Mouse (Mus musculus) T-cell, adult 2 months (primary cell): ENCODE results near the gene Tmem184a.
A peak's percentile ranks its signal among the peaks of the same experiment; 100 is the strongest.

Experiments
- DNase-seq: peaks from one replicate; pipeline ENCODE4 v3.0.0; 2022; ENCODE audit warnings: low spot score

Tmem184a gene

DNA sequence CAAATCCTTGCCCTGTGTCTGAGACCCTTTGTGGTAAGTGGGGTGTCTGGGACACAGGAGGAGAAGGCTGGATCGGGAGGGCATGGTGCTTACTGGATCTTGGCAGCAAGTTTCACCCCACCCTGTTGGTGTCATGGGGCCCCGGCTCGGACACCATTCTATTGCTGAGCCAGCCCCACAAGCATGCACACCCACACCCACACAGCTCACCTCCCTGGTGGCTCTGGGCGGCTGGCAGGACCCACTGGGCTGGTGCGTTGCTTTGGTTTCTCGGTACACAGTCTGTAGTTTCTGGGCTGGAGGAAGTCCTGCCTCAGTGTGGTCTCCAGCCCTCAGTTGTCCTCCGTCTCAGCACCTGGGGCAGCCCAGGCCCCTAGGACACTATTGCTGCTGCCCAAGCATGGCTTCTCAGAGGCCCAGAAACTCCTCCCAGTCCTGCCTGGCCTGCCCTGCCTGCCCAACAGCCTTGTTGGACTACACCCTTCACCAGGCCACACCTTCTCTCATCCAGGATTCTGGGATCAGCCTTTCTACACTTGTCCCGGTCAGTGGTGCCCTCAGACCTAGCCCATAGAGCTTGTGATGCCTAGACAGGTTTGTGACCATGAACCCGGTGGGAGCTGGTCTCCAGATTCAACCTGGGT, at the start of gene Tmem184a:
Tmem184a (minus strand) TSS at position 380 of the 644 bp plus-strand sequence.
- DNase-seq: no peak

GRCm38 (mm10) chr5:139862759-139863158, 43.0 kb upstream of the Tmem184a start:
- no peak for DNase-seq

DNA sequence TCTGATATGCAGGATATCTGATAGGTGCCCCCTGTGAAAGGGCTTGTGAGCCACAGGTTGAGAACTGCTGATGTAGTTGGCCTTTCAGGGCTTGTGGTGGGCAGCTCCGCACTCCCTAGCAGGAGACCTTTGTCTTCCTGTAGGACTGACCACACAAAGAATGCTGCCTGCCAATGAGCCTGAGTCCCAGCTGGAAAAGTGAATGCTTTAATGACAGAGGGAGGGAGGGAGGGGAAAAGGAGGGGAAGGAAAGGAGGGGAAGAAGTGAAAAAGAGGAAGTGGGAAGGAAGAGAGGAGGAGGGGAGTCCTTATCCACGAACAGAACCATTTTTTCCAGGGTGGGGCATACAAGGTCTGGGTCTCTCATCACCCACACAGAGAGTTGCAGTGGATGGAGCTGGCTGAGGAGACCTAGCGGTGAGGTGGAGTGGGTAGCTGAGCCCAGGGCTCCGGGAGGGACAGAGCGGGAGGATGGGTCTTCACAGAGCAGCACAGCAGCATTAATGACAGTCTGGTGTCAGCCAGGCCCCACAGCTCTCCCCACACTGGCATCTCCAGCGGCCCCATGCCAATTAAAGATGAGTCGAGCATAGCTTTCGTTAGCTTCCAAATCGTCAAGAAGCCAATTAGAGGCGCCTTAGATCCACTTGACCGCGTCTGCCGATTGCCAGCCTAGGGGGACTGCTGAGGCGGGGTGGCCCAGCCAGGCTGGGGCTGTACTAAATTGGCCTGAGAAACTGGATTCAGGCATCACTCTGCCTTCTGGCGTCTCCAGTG, 40.8 kb upstream of the Tmem184a start:
- no peak for DNase-seq

DNA sequence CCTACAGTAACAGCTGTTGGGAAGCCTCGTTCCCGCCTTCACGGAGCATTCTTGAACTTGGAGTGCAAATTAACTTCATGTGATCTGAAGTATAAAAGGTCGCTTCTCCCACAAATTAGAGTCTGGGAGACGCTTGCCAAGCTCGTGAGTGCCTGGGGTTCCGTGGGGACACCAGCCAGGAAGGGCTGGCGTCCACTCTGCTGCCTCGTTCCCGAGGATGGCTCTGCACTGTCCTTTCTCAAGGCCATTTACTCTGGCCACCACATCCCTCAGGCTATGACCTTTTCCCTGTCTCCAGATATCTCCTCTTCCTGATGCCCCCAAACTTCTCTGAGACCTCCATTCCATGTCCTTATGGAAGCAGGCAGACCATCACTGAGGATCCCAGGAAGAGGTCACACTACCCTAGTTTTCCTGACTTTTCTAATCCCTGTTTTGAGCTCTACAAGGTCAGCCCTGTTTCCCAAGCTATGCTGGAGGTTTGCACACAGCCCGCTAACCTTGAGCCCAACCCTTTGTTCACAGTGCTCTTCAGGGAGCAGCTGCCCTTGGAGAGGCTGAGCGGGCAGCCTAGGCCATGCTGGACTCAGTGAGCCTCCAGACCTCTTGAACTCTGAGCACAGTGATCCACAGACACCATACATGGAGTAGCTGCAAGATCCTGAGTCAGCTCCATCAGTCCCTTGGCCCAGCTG, 30.1 kb upstream of the Tmem184a start:
- no peak for DNase-seq

DNA sequence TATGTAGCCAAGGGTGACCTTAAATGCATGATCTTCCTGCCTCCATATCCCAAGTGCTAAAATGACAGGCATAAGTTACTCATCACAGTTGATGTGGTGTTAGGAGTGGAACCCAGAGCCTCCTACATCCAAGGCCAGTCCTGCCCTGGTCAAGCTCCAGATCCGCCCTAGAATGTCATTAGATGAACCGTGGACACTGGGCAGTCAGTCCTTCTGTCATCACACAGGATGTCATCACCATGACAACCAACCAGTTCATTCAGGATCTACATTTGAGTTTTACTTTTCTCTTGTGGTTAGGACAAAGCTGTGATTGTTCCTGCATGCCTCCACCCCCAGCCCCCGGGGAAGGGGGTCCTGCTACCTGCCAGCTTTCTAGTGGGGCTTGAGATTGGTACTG, 19.4 kb upstream of the Tmem184a start:
- DNase-seq: no peak

DNA sequence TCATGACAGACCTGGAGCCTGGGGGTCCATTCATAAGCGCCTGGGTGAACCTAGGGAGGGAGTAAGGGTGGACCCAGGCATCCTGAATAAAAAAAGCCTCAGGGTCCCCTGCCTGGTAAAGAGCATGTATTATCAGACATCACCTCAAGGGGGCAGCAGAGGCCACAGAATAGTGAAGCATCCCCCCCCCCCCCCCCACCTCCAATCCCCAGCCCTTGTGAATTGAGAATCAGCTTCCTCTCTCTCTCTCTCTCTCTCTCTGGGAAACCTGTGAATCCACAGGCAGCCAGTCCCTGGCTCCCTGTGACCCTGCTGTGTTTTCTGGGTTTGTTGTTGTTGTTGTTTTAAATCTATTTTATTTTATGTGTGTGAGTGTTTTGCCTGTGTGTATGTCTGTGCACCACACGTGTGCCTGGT, 18.8 kb upstream of the Tmem184a start:
- DNase-seq: peak; percentile 53

GRCm38 (mm10) chr5:139835706-139836105, 16.0 kb upstream of the Tmem184a start:
- DNase-seq: no peak

DNA sequence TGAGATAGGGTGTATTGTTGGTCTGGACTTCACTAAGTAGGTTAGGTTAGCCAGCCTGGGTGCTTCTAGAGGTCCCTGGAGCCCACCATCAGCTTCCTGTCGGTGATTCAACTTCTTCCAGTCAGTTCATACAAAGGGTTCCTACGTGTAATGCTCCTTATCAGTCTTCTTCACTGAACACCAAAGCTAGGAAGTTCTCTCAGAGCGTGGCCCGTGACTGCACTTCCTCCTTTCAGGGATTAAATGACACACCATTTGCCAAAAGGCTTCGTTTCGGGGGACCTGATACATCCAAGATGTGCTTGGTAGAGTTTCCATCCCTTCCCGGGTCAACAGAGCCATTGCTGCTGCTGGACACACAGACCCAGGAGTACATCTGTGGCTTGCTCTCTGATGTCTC, 12.4 kb upstream of the Tmem184a start:
- no peak for DNase-seq

DNA sequence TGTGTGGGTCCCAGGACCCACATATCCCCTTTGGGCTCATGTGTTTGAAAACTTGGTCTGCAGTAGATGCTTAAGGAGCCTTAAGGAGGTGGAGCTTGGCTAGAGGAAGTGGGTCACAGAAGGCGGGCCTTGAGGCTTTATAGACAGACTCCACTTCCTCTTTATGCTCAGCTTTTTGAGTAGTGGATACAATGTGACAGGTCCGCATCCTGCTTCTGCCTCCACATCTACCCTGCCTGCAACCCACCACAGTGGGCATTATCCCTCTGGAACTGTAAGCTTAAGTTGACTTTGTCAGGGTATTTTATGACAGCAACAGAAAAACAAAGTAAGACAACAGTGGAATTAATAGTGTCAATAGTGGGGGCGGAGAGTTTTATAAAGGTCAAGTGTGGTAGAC, 11.0 kb upstream of the Tmem184a start:
- DNase-seq: peak; percentile 44

DNA sequence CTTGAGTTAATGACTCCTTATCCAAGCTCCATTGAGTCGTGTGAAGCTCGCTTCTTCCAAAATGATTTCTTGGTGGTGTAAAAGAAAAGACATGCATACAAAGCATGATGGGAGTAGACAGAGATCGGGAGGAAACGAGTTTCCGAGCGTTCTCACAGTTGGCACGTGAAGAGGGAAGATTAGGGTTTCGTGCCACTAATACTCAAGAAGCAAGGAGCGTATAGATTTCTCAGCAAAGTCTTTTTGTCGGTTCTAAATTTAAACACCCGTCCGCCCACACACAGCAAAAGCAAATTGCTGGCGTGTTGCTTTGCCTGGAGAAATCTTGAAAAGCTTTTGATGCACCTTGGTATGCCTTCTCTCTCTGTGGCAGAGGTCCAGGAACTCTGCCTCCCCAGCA, 9.7 kb upstream of the Tmem184a start:
- DNase-seq: no peak

GRCm38 (mm10) chr5:139827593-139827992, 7.9 kb upstream of the Tmem184a start:
- DNase-seq: peak; percentile 26

- DNase-seq: peak; percentile 86
Observed at GRCm38 (mm10) chr5:139826357-139827055, 6.8 kb upstream of the Tmem184a start, which contains the start of the genes Gm26938 and Psmg3. TSS of gene Gm26938 (minus strand) at chr5:139826407. TSS of gene Psmg3 (minus strand) at chr5:139826885.

GRCm38 (mm10) chr5:139825947-139826346, 6.2 kb upstream of the Tmem184a start:
- no peak for DNase-seq

- DNase-seq: no peak
Observed at GRCm38 (mm10) chr5:139824531-139824930, 4.8 kb upstream of the Tmem184a start.

GRCm38 (mm10) chr5:139821466-139822459, 2.0 kb upstream of the Tmem184a start:
- no peak for DNase-seq

- DNase-seq: no peak
Observed at GRCm38 (mm10) chr5:139818801-139819200, 916 bp downstream of the Tmem184a start.

DNA sequence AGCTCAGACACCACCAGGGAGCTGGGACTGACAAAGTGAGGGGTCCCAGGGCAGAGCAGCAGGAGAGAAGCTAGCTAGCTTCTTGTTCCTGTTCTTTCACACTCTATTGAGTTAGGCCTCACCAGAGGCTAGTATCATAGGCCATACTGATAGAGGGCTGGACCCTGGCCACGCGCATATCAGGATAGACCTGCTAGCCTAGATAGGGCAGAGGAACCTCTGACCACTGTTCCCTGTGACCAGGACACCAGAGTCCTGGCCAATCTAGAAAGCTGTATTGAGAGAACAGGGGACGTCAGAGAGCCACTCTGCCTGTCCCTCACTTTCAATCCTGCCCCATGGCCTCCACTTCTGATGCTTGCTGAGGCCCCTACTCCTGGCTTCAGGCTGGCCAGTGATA, 1.7 kb downstream of the Tmem184a start:
- no peak for DNase-seq

DNA sequence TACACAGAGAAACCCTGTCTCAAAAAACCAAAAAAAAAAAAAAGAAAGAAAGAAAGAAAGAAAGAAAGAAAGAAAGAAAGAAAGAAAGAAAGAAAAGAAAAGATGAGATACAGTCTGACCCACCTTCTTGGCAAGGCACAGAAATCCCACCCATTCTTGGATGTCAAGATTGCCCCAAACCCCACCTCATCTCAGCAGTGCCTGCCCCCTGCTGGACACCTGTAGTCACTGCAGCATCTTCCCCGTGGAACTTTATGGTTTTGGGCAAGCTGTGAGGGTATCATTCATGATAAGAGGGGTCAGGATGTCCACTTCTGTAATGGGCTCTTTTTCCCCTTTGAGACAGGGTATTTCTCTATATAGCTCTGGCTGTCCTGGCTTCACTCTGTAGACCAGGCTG, 2.4 kb downstream of the Tmem184a start:
- no peak for DNase-seq

DNA sequence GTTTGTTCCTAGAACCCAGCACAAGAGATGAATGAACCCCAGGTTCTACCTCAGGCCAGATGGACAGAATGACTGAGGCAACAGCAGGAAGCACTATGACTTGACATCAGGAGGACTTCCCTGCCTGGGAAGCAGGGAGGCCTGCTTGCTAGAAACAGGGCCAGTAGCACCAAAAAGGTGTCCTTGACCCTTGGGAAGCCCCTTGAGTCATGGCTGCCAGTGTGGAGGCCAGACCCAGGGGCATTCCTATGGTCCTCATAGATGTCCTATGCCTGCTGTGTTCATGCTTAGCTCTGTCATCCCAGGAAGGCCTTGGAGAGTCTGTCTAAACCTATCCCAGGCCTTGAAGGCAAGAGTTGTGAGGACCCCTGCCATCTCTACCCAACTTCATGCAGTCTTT, 3.3 kb downstream of the Tmem184a start:
- DNase-seq: no peak

- no peak for DNase-seq
Observed at GRCm38 (mm10) chr5:139815964-139816363, 3.8 kb downstream of the Tmem184a start.

DNA sequence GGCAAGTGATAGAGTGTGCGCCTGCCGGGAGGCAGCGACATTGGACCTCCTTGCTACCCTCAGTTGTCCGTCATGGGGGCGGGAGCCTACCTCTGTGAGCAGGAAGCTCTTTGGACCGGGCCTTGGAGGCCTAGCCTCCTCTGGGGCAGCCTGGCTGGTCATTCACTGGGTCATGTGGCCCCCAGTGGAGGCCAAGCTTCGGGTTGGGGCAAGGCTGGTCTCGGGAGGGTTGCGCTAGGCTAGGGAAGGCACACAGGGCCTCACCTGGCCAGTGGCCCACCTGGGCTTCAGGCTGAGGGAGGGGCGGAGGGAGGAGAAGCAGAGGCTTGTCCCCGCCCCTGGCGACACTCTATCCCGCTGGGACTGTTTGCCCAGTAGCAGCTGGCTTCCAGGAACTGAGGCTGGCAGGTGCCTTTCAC, 5.7 kb downstream of the Tmem184a start:
- DNase-seq: no peak
